Mouse (Mus musculus): ENCODE results near the gene Chst14. TPM values are rescaled to one million over a fixed set of nuclear protein-coding genes. Genes with fewer than 3 reads are reported as not detected.

Gene Chst14
- polyA plus RNA-seq, 1 experiment from 2014 or later: 28.6 TPM

DNA sequence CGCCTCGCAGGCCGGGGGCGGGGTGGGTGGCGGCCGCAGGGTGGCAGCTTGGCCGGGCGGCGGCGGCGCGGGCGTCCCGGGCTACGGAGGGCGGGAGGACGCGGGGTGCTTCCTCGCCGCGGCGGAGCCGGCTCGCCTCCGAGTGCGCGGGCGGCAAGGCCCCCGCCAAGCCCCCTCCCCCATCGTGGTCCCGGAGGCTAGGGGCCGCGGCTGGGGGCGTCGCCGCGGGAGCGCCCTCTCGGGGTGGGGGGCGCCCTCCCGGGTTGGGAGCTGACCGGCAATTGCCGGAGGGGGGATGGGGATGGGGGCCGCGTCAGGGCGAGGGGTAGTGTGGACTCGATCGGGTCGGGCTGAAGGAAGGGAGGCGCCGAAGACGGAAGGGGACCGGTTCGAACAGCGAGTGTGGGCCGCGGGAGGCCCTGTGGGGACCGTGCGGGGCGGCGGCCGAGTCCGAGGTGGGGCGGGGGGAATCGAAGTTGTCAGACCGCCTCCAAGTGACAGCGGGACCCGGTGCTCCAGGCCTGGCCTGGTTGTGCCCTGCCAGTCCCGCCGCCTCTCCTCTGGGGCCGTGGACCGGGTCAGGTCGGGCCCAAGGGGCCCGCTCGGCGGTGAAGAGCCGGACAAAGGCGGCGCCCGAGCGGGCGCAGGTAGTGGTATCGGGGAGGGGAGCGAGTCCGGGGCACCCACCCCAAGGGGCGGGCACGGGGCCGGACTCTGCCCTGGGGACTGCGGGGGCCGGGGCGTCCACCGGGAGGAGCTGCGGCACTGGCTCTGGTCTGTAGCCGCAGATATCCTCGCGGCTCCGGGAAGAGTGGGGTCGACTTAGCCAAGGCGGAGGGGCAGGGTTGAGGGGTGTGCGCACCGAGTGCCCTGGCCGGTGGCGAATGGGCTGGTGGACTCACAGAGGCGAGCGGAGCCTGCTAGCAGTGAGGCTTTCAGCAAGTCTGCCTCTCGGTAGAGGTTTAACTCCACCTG, 24.0 kb upstream of the Chst14 start:
- peaks cover 28% of the 10 kb centered on the region for H3K4me1 ChIP-seq (replicated peaks; ENCODE audit: control insufficient read depth, insufficient read depth, low read length)
- peaks cover 30% of the 10 kb centered on the region for H3K27me3 ChIP-seq (ENCODE audit: control insufficient read depth, insufficient read depth, low read depth, low read length)
- H3K9ac ChIP-seq (ENCODE audit: low read length): peak overlapping the region; percentile 81
- peak overlapping the region; percentile 86 for H3K4me3 ChIP-seq (ENCODE audit: low read length)
- H3K9me3 ChIP-seq (ENCODE audit: control insufficient read depth, low read length): no peaks in the 10 kb centered on the region
- peak; percentile 30 for ATAC-seq (ENCODE audit: low read depth)
- H3K4me2 ChIP-seq (ENCODE audit: low read depth, low read length): peak overlapping the region; percentile 97
- no peaks in the 10 kb centered on the region for H3K36me3 ChIP-seq (ENCODE audit: control insufficient read depth, insufficient read depth, low read length)
- under 1% methylated on average over 95 of the region's 106 CpGs for WGBS
- no peak overlapping the region for H3K27ac ChIP-seq (ENCODE audit: low read length)

DNA sequence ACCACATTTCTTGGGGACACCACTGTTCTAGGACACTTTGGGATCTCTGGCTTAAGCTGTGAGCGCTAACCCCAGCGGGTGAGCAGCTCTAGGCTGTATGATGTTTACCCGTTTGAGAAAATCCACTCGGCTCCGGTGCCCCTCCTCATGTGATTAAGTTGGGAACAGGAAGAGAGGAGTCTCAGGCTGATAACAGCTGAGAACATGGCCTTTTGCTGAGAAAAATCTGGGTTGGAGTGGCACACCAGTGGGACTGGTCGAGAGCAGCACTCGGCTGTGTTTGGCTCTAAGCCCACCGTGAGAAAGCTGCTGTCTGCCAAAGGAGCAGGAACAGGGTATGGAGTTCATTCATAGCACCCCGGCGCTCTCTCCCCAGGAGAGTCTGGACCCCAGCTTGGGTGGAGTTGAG, 23.0 kb upstream of the Chst14 start:
- Histone ChIP-seq H3K4me1 (replicated peaks; ENCODE audit: control insufficient read depth, insufficient read depth, low read length) (peaks cover 27% of the 10 kb centered on the region), H3K36me3 (ENCODE audit: control insufficient read depth, insufficient read depth, low read length) (no peaks in the 10 kb centered on the region), H3K9ac (ENCODE audit: low read length) (peak overlapping the region; percentile 81), H3K9me3 (ENCODE audit: control insufficient read depth, low read length) (no peaks in the 10 kb centered on the region), H3K4me2 (ENCODE audit: low read depth, low read length) (peak overlapping the region; percentile 97), H3K4me3 (ENCODE audit: low read length) (peak overlapping the region; percentile 86), H3K27ac (ENCODE audit: low read length) (no peak overlapping the region), H3K27me3 (ENCODE audit: control insufficient read depth, insufficient read depth, low read depth, low read length) (peaks cover 21% of the 10 kb centered on the region)
- 7% methylated on average over 10 of the region's 10 CpGs for WGBS
- no peak for ATAC-seq (ENCODE audit: low read depth)

DNA sequence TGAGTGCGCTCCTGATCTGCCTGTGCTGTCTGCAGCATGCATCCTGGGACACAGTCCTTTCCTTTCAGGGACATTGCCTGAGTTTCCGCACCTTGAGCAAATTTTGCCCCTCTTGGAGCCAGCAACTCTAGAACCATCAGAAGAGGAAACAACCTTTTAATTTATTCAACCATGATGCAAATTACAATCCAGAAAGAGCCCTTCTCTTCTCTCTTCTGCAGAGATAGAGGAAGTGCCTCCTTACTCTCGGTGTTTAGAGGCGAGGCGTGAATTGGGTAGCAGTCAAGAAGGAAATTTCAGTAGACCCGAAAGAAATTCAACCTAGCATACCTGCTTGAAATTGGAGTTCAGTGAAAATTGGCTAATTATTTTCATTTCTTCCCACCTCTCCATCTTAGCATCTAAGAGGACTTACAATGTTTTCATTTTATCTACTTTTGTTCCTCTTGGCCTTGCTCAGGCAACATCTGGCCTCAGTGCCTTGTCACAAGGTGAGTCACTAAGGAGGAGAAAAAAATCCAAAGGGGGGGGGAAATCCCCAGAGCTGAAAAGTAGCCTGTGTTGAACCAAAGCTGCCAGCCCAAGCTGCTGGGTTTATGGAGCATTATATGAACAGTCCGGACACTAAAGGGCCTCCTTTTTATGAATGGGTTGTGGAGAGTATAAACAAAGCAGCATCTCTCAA, 20.7 kb upstream of the Chst14 start:
- peaks cover 3% of the 10 kb centered on the region; the same call in 1 of the 2 replicates for H3K27me3 ChIP-seq (ENCODE audit: control insufficient read depth, insufficient read depth, low read depth, low read length)
- no peak overlapping the region for H3K27ac ChIP-seq (ENCODE audit: low read length)
- no peak overlapping the region for H3K4me2 ChIP-seq (ENCODE audit: low read depth, low read length)
- H3K4me1 ChIP-seq (replicated peaks; ENCODE audit: control insufficient read depth, insufficient read depth, low read length): peaks cover 19% of the 10 kb centered on the region
- no peak overlapping the region for H3K9ac ChIP-seq (ENCODE audit: low read length)
- H3K36me3 ChIP-seq (ENCODE audit: control insufficient read depth, insufficient read depth, low read length): no peaks in the 10 kb centered on the region
- no peak for ATAC-seq (ENCODE audit: low read depth)
- 87% methylated on average over 7 of the region's 7 CpGs for WGBS
- no peaks in the 10 kb centered on the region for H3K9me3 ChIP-seq (ENCODE audit: control insufficient read depth, low read length)
- no peak overlapping the region for H3K4me3 ChIP-seq (ENCODE audit: low read length)

DNA sequence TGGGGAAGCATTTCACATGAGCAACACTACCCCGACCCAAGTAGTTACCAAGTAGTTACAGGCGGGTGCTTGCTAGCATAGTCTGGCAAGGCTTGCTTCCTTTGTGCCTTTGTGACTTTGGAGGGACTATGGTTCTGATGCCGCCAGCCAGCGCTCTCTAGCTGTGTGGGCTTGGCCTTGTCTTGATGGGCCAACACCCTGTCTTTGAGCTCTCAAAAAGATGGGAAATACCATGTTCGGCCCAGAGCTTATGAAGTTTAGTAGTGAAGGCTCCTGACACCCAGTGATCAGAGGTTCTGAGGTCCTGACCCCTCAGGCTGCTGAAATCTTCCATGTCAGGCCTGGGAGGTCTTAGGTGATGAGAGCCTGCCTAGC, 20.2 kb upstream of the Chst14 start:
- ATAC-seq (ENCODE audit: low read depth): no peak
- Histone ChIP-seq H3K9me3 (ENCODE audit: control insufficient read depth, low read length) (no peaks in the 10 kb centered on the region), H3K4me1 (replicated peaks; ENCODE audit: control insufficient read depth, insufficient read depth, low read length) (peaks cover 15% of the 10 kb centered on the region), H3K27me3 (ENCODE audit: control insufficient read depth, insufficient read depth, low read depth, low read length) (no peaks in the 10 kb centered on the region), H3K4me3 (ENCODE audit: low read length) (no peak overlapping the region), H3K27ac (ENCODE audit: low read length) (no peak overlapping the region), H3K36me3 (ENCODE audit: control insufficient read depth, insufficient read depth, low read length) (no peaks in the 10 kb centered on the region), H3K9ac (ENCODE audit: low read length) (no peak overlapping the region), H3K4me2 (ENCODE audit: low read depth, low read length) (no peak overlapping the region)
- WGBS: 85% methylated on average over 5 of the region's 5 CpGs

DNA sequence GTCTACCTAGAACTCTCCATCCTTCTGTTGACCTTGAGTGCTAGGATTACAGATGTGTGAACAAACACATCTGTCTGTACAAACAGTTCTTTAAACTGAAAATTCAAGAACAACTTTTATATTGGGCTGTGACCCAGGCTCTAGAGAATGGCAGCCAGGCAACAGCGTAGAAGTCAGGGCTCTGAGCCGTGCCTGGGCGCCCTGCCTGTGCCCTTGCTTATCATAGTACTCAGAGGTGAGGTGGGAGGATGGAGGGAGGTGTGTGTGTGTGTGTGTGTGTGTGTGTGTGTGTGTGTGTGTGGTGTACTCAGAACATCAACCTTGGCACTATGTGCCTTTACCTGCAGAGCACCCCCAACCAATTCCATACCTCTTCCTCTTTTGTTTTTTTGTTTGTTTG, 18.5 kb upstream of the Chst14 start:
- no peak overlapping the region for H3K9ac ChIP-seq (ENCODE audit: low read length)
- WGBS: 76% methylated on average over 3 of the region's 3 CpGs
- ATAC-seq (ENCODE audit: low read depth): no peak
- no peaks in the 10 kb centered on the region for H3K9me3 ChIP-seq (ENCODE audit: control insufficient read depth, low read length)
- H3K4me3 ChIP-seq (ENCODE audit: low read length): no peak overlapping the region
- H3K36me3 ChIP-seq (ENCODE audit: control insufficient read depth, insufficient read depth, low read length): no peaks in the 10 kb centered on the region
- H3K4me2 ChIP-seq (ENCODE audit: low read depth, low read length): no peak overlapping the region
- peaks cover 11% of the 10 kb centered on the region for H3K4me1 ChIP-seq (replicated peaks; ENCODE audit: control insufficient read depth, insufficient read depth, low read length)
- no peaks in the 10 kb centered on the region for H3K27me3 ChIP-seq (ENCODE audit: control insufficient read depth, insufficient read depth, low read depth, low read length)
- no peak overlapping the region for H3K27ac ChIP-seq (ENCODE audit: low read length)

DNA sequence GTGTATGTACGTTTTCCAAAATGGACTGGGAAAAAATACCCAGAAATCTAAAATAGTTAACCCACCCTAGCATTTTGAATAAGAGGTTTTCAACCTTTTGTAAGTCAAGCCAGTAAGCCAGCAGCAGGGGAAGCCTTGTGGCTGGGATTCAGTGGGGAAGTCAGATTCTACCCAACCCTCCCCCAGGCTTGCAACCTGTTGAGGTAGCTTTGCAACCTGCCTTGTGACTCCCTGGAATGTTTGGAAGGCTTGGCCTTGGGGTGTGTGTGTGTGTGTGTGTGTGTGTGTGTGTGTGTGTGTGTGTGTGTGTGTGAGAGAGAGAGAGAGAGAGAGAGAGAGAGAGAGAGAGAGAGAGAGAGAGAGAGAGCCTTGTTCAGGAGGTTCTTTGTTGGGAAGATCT, 17.1 kb upstream of the Chst14 start:
- H3K36me3 ChIP-seq (ENCODE audit: control insufficient read depth, insufficient read depth, low read length): no peaks in the 10 kb centered on the region
- H3K4me2 ChIP-seq (ENCODE audit: low read depth, low read length): no peak overlapping the region
- no peaks in the 10 kb centered on the region for H3K27me3 ChIP-seq (ENCODE audit: control insufficient read depth, insufficient read depth, low read depth, low read length)
- H3K4me3 ChIP-seq (ENCODE audit: low read length): no peak overlapping the region
- WGBS: 66% methylated on average over 1 of the region's 1 CpGs
- no peaks in the 10 kb centered on the region; the same call in 1 of the 2 replicates for H3K4me1 ChIP-seq (replicated peaks; ENCODE audit: control insufficient read depth, insufficient read depth, low read length)
- H3K27ac ChIP-seq (ENCODE audit: low read length): no peak overlapping the region
- no peak overlapping the region for H3K9ac ChIP-seq (ENCODE audit: low read length)
- no peak for ATAC-seq (ENCODE audit: low read depth)
- no peaks in the 10 kb centered on the region for H3K9me3 ChIP-seq (ENCODE audit: control insufficient read depth, low read length)

DNA sequence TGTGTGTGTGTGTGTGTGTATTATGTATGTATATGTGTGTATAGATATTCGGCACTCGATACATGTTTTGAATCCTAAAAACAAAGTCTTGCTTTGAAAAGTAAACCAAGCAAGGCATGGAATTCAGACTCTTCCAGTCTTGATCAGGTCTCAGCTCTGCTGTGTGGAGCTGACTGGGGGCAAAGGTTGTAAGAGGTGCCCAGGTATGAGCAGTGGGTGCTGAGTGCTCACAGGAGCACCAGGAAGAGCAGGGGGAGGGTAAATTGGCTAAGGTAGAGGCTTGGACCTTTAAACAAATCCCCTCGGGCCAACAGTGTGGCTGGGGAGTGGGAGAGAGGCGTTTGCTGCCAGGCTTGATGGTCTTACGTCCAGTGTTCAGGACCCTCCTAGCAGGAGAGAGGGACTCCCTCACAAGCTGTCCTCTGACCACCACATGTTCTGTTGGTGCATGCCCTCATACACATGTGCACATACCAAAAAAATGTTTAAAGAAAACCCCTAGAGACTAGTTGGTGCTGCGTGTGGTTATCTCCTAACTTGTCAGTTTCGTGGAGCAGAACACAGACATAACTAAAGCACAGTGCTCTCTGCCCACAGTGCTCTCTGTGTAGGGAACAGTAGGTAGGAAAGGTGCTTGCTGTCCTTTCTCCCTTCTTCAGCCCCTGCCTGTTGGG, 15.6 kb upstream of the Chst14 start:
- Histone ChIP-seq H3K9ac (ENCODE audit: low read length) (no peak overlapping the region), H3K27ac (ENCODE audit: low read length) (no peak overlapping the region), H3K36me3 (ENCODE audit: control insufficient read depth, insufficient read depth, low read length) (no peaks in the 10 kb centered on the region), H3K9me3 (ENCODE audit: control insufficient read depth, low read length) (no peaks in the 10 kb centered on the region), H3K4me3 (ENCODE audit: low read length) (no peak overlapping the region), H3K27me3 (ENCODE audit: control insufficient read depth, insufficient read depth, low read depth, low read length) (no peaks in the 10 kb centered on the region), H3K4me1 (replicated peaks; ENCODE audit: control insufficient read depth, insufficient read depth, low read length) (no peaks in the 10 kb centered on the region; the same call in 1 of the 2 replicates), H3K4me2 (ENCODE audit: low read depth, low read length) (no peak overlapping the region)
- 64% methylated on average over 7 of the region's 7 CpGs for WGBS
- ATAC-seq (ENCODE audit: low read depth): no peak

DNA sequence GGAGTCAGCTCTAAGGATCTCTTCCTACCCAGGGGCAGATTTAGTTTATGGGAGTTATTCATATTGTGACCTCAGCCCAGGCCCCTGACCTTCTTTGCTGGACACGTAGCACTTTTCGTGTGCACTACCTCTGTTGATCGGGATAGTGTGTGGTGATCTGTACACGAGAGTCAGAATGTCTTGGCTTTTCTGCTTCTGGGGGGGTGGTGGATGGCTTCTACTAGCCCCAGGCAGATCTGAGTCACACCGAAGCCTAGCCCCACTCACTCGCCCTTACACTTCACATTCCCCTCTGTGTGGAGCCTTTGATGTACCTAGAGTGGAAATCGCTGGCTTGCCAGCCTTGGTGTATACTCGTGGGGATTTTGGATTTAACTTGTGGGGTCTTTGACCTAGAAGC, 13.6 kb upstream of the Chst14 start:
- Histone ChIP-seq H3K9ac (ENCODE audit: low read length) (no peak overlapping the region), H3K27ac (ENCODE audit: low read length) (no peak overlapping the region), H3K36me3 (ENCODE audit: control insufficient read depth, insufficient read depth, low read length) (peaks cover 3% of the 10 kb centered on the region; the same call in 1 of the 2 replicates), H3K4me3 (ENCODE audit: low read length) (no peak overlapping the region), H3K9me3 (ENCODE audit: control insufficient read depth, low read length) (no peaks in the 10 kb centered on the region), H3K27me3 (ENCODE audit: control insufficient read depth, insufficient read depth, low read depth, low read length) (no peaks in the 10 kb centered on the region), H3K4me2 (ENCODE audit: low read depth, low read length) (no peak overlapping the region), H3K4me1 (replicated peaks; ENCODE audit: control insufficient read depth, insufficient read depth, low read length) (peaks cover under 1% of the 10 kb centered on the region)
- no peak for ATAC-seq (ENCODE audit: low read depth)
- 64% methylated on average over 8 of the region's 8 CpGs for whole genome bisulfite sequencing
